Mouse (Mus musculus): ENCODE measurements around the gene Ugt1a7c. TPM values are rescaled to one million over a fixed set of nuclear protein-coding genes. Genes with fewer than 3 reads are reported as not detected.
"Not testable (repeated sequence)": the region's sequence is repeated elsewhere in the genome, so short reads cannot be mapped to it uniquely, and the experiment has no call there.

Gene Ugt1a7c
- polyA plus RNA-seq, 1 experiment from 2014 or later = 82.7 TPM

DNA sequence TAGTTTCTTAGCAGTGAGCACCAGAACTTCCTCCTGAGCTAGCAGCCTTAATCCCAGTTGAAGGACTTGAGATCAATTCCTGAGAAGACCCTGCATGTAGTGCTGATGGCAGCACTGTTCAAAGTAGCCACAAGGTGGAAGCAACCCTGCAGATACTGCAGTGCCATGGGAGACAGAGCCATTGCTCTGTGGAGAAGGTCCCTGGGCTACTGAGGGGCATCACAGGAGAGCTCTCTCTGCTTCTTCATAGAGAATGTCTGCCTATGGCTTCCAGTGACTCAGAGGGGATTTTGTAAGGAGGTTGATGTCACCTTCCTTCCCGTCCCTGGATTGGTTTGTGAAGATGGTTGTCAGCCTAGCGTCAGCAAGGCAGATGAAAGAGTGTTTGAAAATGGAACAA lies 55.3 kb downstream of the Ugt1a7c start:
- H3K9ac ChIP-seq (ENCODE audit: low read depth, low read length); H3K4me2 ChIP-seq (ENCODE audit: low read depth, low read length); H3K36me3 ChIP-seq (ENCODE audit: control insufficient read depth, insufficient read depth, low read length); H3K9me3 ChIP-seq (ENCODE audit: control insufficient read depth, low read length); H3K4me3 ChIP-seq (ENCODE audit: low read length); H3K4me1 ChIP-seq (ENCODE audit: control insufficient read depth, insufficient read depth, low read length); H3K27me3 ChIP-seq (replicated peaks; ENCODE audit: control insufficient read depth, insufficient read depth, low read length); H3K27ac ChIP-seq (ENCODE audit: low read length): not testable (repeated sequence)
- ATAC-seq = 0 out of 2 replicates have a peak, but pooled peaks have one; percentile 59
- 75% methylated on average over 2 of the region's 2 CpGs for WGBS

- no peaks in the 10 kb centered on the region for H3K36me3 ChIP-seq (ENCODE audit: control insufficient read depth, insufficient read depth, low read length)
- H3K9ac ChIP-seq (ENCODE audit: low read depth, low read length) = no peak overlapping the region
- H3K4me3 ChIP-seq (ENCODE audit: low read length) = no peak overlapping the region
- WGBS = 43% methylated on average over 2 of the region's 2 CpGs
- no peak overlapping the region for H3K27ac ChIP-seq (ENCODE audit: low read length)
- no peak overlapping the region for H3K4me2 ChIP-seq (ENCODE audit: low read depth, low read length)
- no peaks in the 10 kb centered on the region for H3K4me1 ChIP-seq (ENCODE audit: control insufficient read depth, insufficient read depth, low read length)
- no peaks in the 10 kb centered on the region for H3K9me3 ChIP-seq (ENCODE audit: control insufficient read depth, low read length)
- ATAC-seq = peak; percentile 50; the same call in 1 of the 2 replicates
- no peaks in the 10 kb centered on the region for H3K27me3 ChIP-seq (replicated peaks; ENCODE audit: control insufficient read depth, insufficient read depth, low read length)
Measured at GRCm38 (mm10) chr1:88158430-88158829, 63.6 kb downstream of the Ugt1a7c start.

GRCm38 (mm10) chr1:88165711-88166110 lies 70.8 kb downstream of the Ugt1a7c start, which contains the start of gene Ugt1a5:
TSS of gene Ugt1a5 (plus strand) at chr1:88166012.
- Histone ChIP-seq H3K9me3 (ENCODE audit: control insufficient read depth, low read length) (no peaks in the 10 kb centered on the region), H3K4me2 (ENCODE audit: low read depth, low read length) (no peak within 1 kb of the TSS), H3K27ac (ENCODE audit: low read length) (no peak within 1 kb of the TSS), H3K4me1 (ENCODE audit: control insufficient read depth, insufficient read depth, low read length) (no peaks in the 10 kb centered on the region), H3K4me3 (ENCODE audit: low read length) (no peak within 1 kb of the TSS), H3K27me3 (replicated peaks; ENCODE audit: control insufficient read depth, insufficient read depth, low read length) (no peaks in the 10 kb centered on the region), H3K9ac (ENCODE audit: low read depth, low read length) (no peak within 1 kb of the TSS), H3K36me3 (ENCODE audit: control insufficient read depth, insufficient read depth, low read length) (no peaks in the 10 kb centered on the region)
- WGBS = 76% methylated on average over 5 of the region's 5 CpGs
- no peak for ATAC-seq

DNA sequence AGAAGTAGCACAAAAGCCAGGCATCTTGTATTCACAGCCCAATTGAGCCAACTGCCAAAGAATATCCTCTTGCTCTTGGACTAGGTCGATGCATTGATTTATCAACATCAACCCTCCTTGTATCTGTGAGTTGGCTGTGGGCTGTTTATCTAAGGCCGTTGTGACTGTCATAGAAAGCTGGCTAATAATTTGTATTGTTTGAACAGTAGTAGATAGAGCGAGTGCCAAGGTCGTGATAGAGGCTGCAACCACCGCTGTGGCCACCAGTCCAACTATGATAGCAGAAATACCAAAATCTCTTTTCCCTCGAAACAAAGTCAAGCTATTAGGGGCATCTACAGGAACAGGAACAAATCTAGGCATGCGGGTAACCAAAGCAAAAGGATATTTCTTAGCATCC lies 77.3 kb downstream of the Ugt1a7c start:
- WGBS = 61% methylated on average over 5 of the region's 7 CpGs
- not testable (repeated sequence) for H3K9ac ChIP-seq (ENCODE audit: low read depth, low read length)

DNA sequence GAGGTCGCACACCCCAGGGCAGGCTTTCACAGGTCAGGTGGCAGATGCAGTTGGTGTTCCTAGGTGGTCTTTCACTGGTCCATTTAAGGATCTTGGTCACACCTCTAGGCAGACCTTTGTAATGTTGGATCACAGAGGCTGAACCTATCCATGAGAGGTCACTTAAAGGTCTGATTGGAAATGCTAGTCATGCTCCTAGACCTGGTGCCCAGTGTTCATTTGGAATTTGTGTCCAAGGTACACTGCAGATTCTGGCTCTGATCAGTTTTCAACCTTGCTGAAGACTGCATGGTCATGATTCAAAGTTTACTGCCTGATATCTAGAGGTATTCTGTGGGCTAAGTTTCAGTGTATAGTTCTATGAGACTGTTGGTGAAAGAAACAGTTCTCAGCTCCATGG lies 84.8 kb downstream of the Ugt1a7c start:
- H3K9me3 ChIP-seq (ENCODE audit: control insufficient read depth, low read length) = 0 out of 2 replicates have a peak, but pooled peaks cover 3% of the 10 kb centered on the region
- H3K4me3 ChIP-seq (ENCODE audit: low read length) = no peak overlapping the region
- H3K27ac ChIP-seq (ENCODE audit: low read length) = no peak overlapping the region
- no peak for ATAC-seq
- no peaks in the 10 kb centered on the region for H3K27me3 ChIP-seq (replicated peaks; ENCODE audit: control insufficient read depth, insufficient read depth, low read length)
- no peak overlapping the region for H3K9ac ChIP-seq (ENCODE audit: low read depth, low read length)
- no peak overlapping the region for H3K4me2 ChIP-seq (ENCODE audit: low read depth, low read length)
- 82% methylated on average over 1 of the region's 1 CpGs for WGBS
- H3K36me3 ChIP-seq (ENCODE audit: control insufficient read depth, insufficient read depth, low read length) = no peaks in the 10 kb centered on the region
- H3K4me1 ChIP-seq (ENCODE audit: control insufficient read depth, insufficient read depth, low read length) = no peaks in the 10 kb centered on the region

More for the DNA sequence above, 77.3 kb downstream of the Ugt1a7c start:
- not testable (repeated sequence) for ATAC-seq; H3K27me3 ChIP-seq (replicated peaks; ENCODE audit: control insufficient read depth, insufficient read depth, low read length); H3K27ac ChIP-seq (ENCODE audit: low read length); H3K4me3 ChIP-seq (ENCODE audit: low read length); H3K4me1 ChIP-seq (ENCODE audit: control insufficient read depth, insufficient read depth, low read length); H3K36me3 ChIP-seq (ENCODE audit: control insufficient read depth, insufficient read depth, low read length); H3K9me3 ChIP-seq (ENCODE audit: control insufficient read depth, low read length); H3K4me2 ChIP-seq (ENCODE audit: low read depth, low read length)

DNA sequence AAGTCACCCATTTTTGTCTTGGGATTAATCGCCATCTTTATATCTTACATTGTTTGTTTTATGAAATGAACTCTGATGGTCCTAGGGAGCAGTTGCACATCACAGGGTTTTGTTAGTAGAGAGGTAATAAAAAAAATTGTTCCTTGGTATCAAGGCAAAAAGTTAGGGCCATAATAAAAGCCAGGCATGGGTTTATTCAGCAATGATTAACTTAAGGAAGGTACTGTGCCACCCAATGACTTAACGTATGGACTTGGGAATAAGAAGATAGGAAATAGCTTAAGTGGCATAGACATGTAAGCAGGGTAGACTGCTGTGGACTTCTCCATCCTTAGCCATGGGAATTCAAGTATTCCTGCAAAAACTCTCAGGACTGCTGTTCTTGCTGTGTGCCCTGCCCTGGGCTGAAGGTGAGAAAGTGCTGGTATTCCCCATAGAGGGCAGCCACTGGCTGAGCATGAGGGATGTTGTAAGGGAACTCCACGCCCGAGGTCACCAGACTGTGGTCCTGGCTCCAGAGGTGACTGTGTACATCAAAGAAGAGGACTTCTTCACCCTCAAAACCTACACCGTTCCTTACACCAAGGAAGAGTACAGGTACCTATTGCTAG lies 91.6 kb downstream of the Ugt1a7c start:
- Histone ChIP-seq H3K4me3 (ENCODE audit: low read length) (no peak overlapping the region), H3K4me1 (ENCODE audit: control insufficient read depth, insufficient read depth, low read length) (no peaks in the 10 kb centered on the region), H3K27me3 (replicated peaks; ENCODE audit: control insufficient read depth, insufficient read depth, low read length) (no peaks in the 10 kb centered on the region), H3K4me2 (ENCODE audit: low read depth, low read length) (no peak overlapping the region), H3K36me3 (ENCODE audit: control insufficient read depth, insufficient read depth, low read length) (no peaks in the 10 kb centered on the region), H3K9ac (ENCODE audit: low read depth, low read length) (no peak overlapping the region), H3K9me3 (ENCODE audit: control insufficient read depth, low read length) (no peaks in the 10 kb centered on the region), H3K27ac (ENCODE audit: low read length) (no peak overlapping the region)
- WGBS = 74% methylated on average over 5 of the region's 5 CpGs
- ATAC-seq = no peak

- no peak overlapping the region for H3K27ac ChIP-seq (ENCODE audit: low read length)
- H3K4me3 ChIP-seq (ENCODE audit: low read length) = no peak overlapping the region
- no peak for ATAC-seq
- H3K36me3 ChIP-seq (ENCODE audit: control insufficient read depth, insufficient read depth, low read length) = no peaks in the 10 kb centered on the region
- H3K9me3 ChIP-seq (ENCODE audit: control insufficient read depth, low read length) = no peaks in the 10 kb centered on the region
- WGBS = 75% methylated on average over 3 of the region's 3 CpGs
- H3K4me2 ChIP-seq (ENCODE audit: low read depth, low read length) = no peak overlapping the region
- no peak overlapping the region for H3K9ac ChIP-seq (ENCODE audit: low read depth, low read length)
- no peaks in the 10 kb centered on the region for H3K4me1 ChIP-seq (ENCODE audit: control insufficient read depth, insufficient read depth, low read length)
- no peaks in the 10 kb centered on the region for H3K27me3 ChIP-seq (replicated peaks; ENCODE audit: control insufficient read depth, insufficient read depth, low read length)
Measured at GRCm38 (mm10) chr1:88192136-88192535, 97.3 kb downstream of the Ugt1a7c start.

DNA sequence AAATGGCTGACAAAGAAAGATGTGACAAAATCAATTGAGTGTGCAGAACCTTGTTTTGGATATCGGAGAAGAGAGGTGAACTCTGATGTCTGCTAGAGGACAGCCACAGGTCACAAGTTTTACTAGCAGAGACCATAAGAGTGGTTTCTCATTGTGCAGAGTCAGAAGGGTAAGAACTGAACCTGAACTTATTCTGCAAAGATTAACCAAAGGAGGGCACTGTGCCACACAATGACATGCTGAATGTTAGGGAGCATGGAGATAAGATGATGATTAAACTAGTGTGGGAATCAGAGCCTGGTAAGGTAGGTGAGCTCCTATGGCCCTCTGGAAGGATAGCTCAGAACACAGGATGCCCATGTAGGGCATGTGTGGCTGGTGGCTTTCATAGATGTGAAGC lies 100.8 kb downstream of the Ugt1a7c start:
- no peak overlapping the region for H3K27ac ChIP-seq (ENCODE audit: low read length)
- no peaks in the 10 kb centered on the region for H3K27me3 ChIP-seq (replicated peaks; ENCODE audit: control insufficient read depth, insufficient read depth, low read length)
- H3K4me2 ChIP-seq (ENCODE audit: low read depth, low read length) = no peak overlapping the region
- no peak for ATAC-seq
- H3K36me3 ChIP-seq (ENCODE audit: control insufficient read depth, insufficient read depth, low read length) = no peaks in the 10 kb centered on the region
- no peak overlapping the region for H3K9ac ChIP-seq (ENCODE audit: low read depth, low read length)
- H3K4me3 ChIP-seq (ENCODE audit: low read length) = no peak overlapping the region
- H3K4me1 ChIP-seq (ENCODE audit: control insufficient read depth, insufficient read depth, low read length) = no peaks in the 10 kb centered on the region
- no peaks in the 10 kb centered on the region for H3K9me3 ChIP-seq (ENCODE audit: control insufficient read depth, low read length)
- 92% methylated on average over 1 of the region's 1 CpGs for whole genome bisulfite sequencing

GRCm38 (mm10) chr1:88197443-88197842 lies 102.6 kb downstream of the Ugt1a7c start:
- 72% methylated on average over 3 of the region's 3 CpGs for WGBS
- Histone ChIP-seq H3K27me3 (replicated peaks; ENCODE audit: control insufficient read depth, insufficient read depth, low read length) (no peaks in the 10 kb centered on the region), H3K9me3 (ENCODE audit: control insufficient read depth, low read length) (no peaks in the 10 kb centered on the region), H3K4me3 (ENCODE audit: low read length) (no peak overlapping the region), H3K9ac (ENCODE audit: low read depth, low read length) (no peak overlapping the region), H3K4me2 (ENCODE audit: low read depth, low read length) (no peak overlapping the region), H3K27ac (ENCODE audit: low read length) (no peak overlapping the region), H3K4me1 (ENCODE audit: control insufficient read depth, insufficient read depth, low read length) (no peaks in the 10 kb centered on the region), H3K36me3 (ENCODE audit: control insufficient read depth, insufficient read depth, low read length) (no peaks in the 10 kb centered on the region)
- no peak for ATAC-seq

- Histone ChIP-seq H3K9ac (ENCODE audit: low read depth, low read length) (no peak overlapping the region), H3K9me3 (ENCODE audit: control insufficient read depth, low read length) (peaks cover 3% of the 10 kb centered on the region; the same call in 1 of the 2 replicates), H3K4me2 (ENCODE audit: low read depth, low read length) (no peak overlapping the region), H3K4me3 (ENCODE audit: low read length) (no peak overlapping the region), H3K36me3 (ENCODE audit: control insufficient read depth, insufficient read depth, low read length) (no peaks in the 10 kb centered on the region), H3K27ac (ENCODE audit: low read length) (no peak overlapping the region), H3K4me1 (ENCODE audit: control insufficient read depth, insufficient read depth, low read length) (no peaks in the 10 kb centered on the region), H3K27me3 (replicated peaks; ENCODE audit: control insufficient read depth, insufficient read depth, low read length) (no peaks in the 10 kb centered on the region)
- WGBS = 58% methylated on average over 2 of the region's 2 CpGs
- no peak for ATAC-seq
Measured at GRCm38 (mm10) chr1:88199996-88200395, 105.1 kb downstream of the Ugt1a7c start.

All from intestine, embryonic 16.5 days (tissue).